Mouse (Mus musculus): ENCODE measurements around the gene Gm9970.

The Gm9970 gene

GRCm38 (mm10) chr5:31194486-31195485 is 46.2 kb downstream of the Gm9970 start:
- no peak for DNase-seq

- DNase-seq: no peak
Observed at GRCm38 (mm10) chr5:31193631-31194281, 47.3 kb downstream of the Gm9970 start.

GRCm38 (mm10) chr5:31192939-31193630 is 47.9 kb downstream of the Gm9970 start, which contains the start of the genes Snx17 and Eif2b4:
Gene Snx17, plus strand, starts transcription at chr5:31193227.
Gene Eif2b4, minus strand, starts transcription at chr5:31193430.
- DNase-seq: peak; percentile 95

- DNase-seq: no peak
Observed at GRCm38 (mm10) chr5:31192045-31192938, 48.7 kb downstream of the Gm9970 start.

Measured in right cerebral cortex, postnatal 4 days (tissue).